In genomic region chr2:118289066-118289460, GRCm38 (mm10) we compare ENCODE assay signal across 7 mouse cellular contexts. TPM values are rescaled to one million over a fixed set of nuclear protein-coding genes. Genes with fewer than 3 reads are reported as not detected.
DNase-seq lines count a peak whose midpoint lies in the region; ATAC-seq and TF ChIP-seq lines count a peak whose summit lies in the region.
"Not testable (repeated sequence)": the region's sequence is repeated elsewhere in the genome, so short reads cannot be mapped to it uniquely, and the experiment has no call there.
"Had no signal": no experiment of that assay in that cellular context is flagged by ENCODE, and none has a peak within 500 bp of the region (broad histone marks: within the 10 kb centered on the region; RNA-seq: fewer than 3 reads in every experiment).

No protein-coding gene starts in this region.

- H3K9ac ChIP-seq in midbrain, embryonic 11.5 days (ENCODE audit: low read length): not testable (repeated sequence)

- TF ChIP-seq CTCF in bone marrow macrophage, adult 2 months (IDR thresholded peaks at IDR 0.05; ENCODE audit: low read depth, low read length): not testable (repeated sequence)

- not testable (repeated sequence) for H3K36me3 ChIP-seq in midbrain, embryonic 11.5 days (ENCODE audit: control insufficient read depth, insufficient read depth, low read length)

- not testable (repeated sequence) for H3K9me3 ChIP-seq in midbrain, embryonic 11.5 days (ENCODE audit: control insufficient read depth, low read length)

- H3K27ac ChIP-seq in bone marrow macrophage, adult 2 months (ENCODE audit: insufficient read depth, low read depth, low read length): 0 out of 2 replicates have a peak overlapping the region, but pooled peaks have one; percentile 23
- H3K27ac ChIP-seq in midbrain, embryonic 11.5 days (ENCODE audit: low read depth, low read length): not testable (repeated sequence)

- peaks cover 17% of the 10 kb centered on the region for H3K4me1 ChIP-seq in bone marrow macrophage, adult 2 months (ENCODE audit: control insufficient read depth, insufficient read depth, low read length)
- H3K4me1 ChIP-seq in midbrain, embryonic 11.5 days (ENCODE audit: control insufficient read depth, insufficient read depth, low read length): not testable (repeated sequence)

- H3K4me3 ChIP-seq in bone marrow macrophage, adult 2 months (ENCODE audit: insufficient read depth, low read length); midbrain, embryonic 11.5 days (ENCODE audit: low read depth, low read length): not testable (repeated sequence)

- H3K27me3 ChIP-seq in midbrain, embryonic 11.5 days (ENCODE audit: control insufficient read depth, insufficient read depth, low read length): not testable (repeated sequence)

- H3K4me2 ChIP-seq in midbrain, embryonic 11.5 days: not testable (repeated sequence)

- TF ChIP-seq POLR2A in bone marrow macrophage, adult 2 months (IDR thresholded peaks at IDR 0.05; ENCODE audit: borderline replicate concordance, low read depth, low read length): not testable (repeated sequence)

- DNase-seq in 3134 (ENCODE audit: extremely low read depth, insufficient read length, low spot score): peak; percentile 34
- peak; percentile 75 for DNase-seq in NIH3T3 (ENCODE audit: low read depth)
- peak; percentile 13 for DNase-seq in heart, adult 11 months
- peak; percentile 21 for DNase-seq in midbrain, embryonic 11.5 days (ENCODE audit: low spot score, missing footprints)

- WGBS in midbrain, embryonic 11.5 days: 92% methylated on average over 7 of the region's 7 CpGs

- ATAC-seq in midbrain, embryonic 11.5 days (ENCODE audit: low FRiP score): not testable (repeated sequence)

RNA-seq across cellular contexts. Expression of gene Fsip1, which starts 32.3 kb away (rescaled TPM):
- polyA plus RNA-seq in bone marrow macrophage, adult 2 months (2012; ENCODE audit: insufficient read depth, insufficient read length, missing spikeins): 0.58 and 1.1 TPM in 2 replicates
- polyA plus RNA-seq in midbrain, embryonic 11.5 days (2014; fragmentation: Nextera tagmentation; extraction: Ambion mirVana): 2.3 and 2.8 TPM in 2 replicates
- polyA plus RNA-seq: CD4-positive, CD25-positive, alpha-beta regulatory T cell, adult 4 months; G1E had no signal

Comparison
In these comparisons a context has a peak if more than half of its experiments do, and no peak if none do; other contexts are left out.
1. DNase-seq: peak in every context shown above with its lines; median percentile 75 in NIH3T3; 34 in 3134; 21 in midbrain, embryonic 11.5 days; 13 in heart, adult 11 months.